22 mouse cellular contexts compared by ENCODE assay signal in the genomic region with DNA sequence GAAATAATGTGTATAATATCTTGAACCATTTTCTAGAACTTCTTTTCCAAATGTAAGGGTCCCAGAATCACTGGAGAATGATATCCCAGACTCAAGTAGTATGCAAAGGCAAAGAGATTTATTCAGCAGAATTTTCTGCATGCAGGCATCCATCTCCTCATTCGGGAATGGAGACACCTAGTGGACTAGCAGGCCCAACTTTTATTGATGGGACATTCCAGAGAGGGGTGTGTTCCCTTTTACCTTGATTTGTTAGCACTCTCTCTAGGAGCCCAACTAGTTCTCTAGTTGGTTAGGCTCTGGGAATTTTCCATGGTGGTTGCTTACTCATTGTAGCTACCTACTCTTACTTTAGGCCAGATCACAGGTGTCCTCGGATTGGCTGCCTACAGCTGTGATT.
DNase-seq lines count a peak whose midpoint lies in the region; ATAC-seq and TF ChIP-seq lines count a peak whose summit lies in the region.
"Had no signal": no experiment of that assay in that cellular context is flagged by ENCODE, and none has a peak within 500 bp of the region (broad histone marks: within the 10 kb centered on the region; RNA-seq: fewer than 3 reads in every experiment).

No protein-coding gene starts in this region.

- no peaks in the 10 kb centered on the region for H3K27me3 ChIP-seq in hindbrain, postnatal 0 days (ENCODE audit: insufficient read depth, low read length)
- no peaks in the 10 kb centered on the region for H3K27me3 ChIP-seq in hindbrain, embryonic 16.5 days (replicated peaks; ENCODE audit: control insufficient read depth, insufficient read depth, low read length)
- H3K27me3 ChIP-seq in liver, postnatal 0 days (ENCODE audit: insufficient read depth, low read length): no peaks in the 10 kb centered on the region
- no peaks in the 10 kb centered on the region for H3K27me3 ChIP-seq in liver, embryonic 11.5 days (replicated peaks; ENCODE audit: control insufficient read depth, insufficient read depth, low read length)
- H3K27me3 ChIP-seq: embryonic facial prominence, embryonic 13.5 days; heart, embryonic 12.5 days; limb, embryonic 15.5 days; midbrain, embryonic 13.5 days had no signal

- no peak for TF ChIP-seq EP300 in liver, postnatal 0 days (IDR thresholded peaks at IDR 0.05; ENCODE audit: low read depth)

- 64% methylated on average over 2 of the region's 2 CpGs for WGBS in hindbrain, postnatal 0 days
- 65% methylated on average over 2 of the region's 2 CpGs for WGBS in hindbrain, embryonic 16.5 days
- 52% methylated on average over 2 of the region's 2 CpGs for WGBS in liver, postnatal 0 days (ENCODE audit: insufficient replicate concordance)
- 44% methylated on average over 2 of the region's 2 CpGs for WGBS in liver, embryonic 11.5 days

- no peaks in the 10 kb centered on the region for H3K9me3 ChIP-seq in hindbrain, postnatal 0 days (ENCODE audit: low read length)
- no peaks in the 10 kb centered on the region for H3K9me3 ChIP-seq in hindbrain, embryonic 16.5 days (ENCODE audit: control insufficient read depth, low read length)
- H3K9me3 ChIP-seq in liver, postnatal 0 days (ENCODE audit: low read length): no peaks in the 10 kb centered on the region
- no peaks in the 10 kb centered on the region for H3K9me3 ChIP-seq in liver, embryonic 11.5 days (ENCODE audit: control insufficient read depth, low read length)
- H3K9me3 ChIP-seq: embryonic facial prominence, embryonic 13.5 days; heart, embryonic 12.5 days; limb, embryonic 15.5 days; midbrain, embryonic 13.5 days had no signal

- H3K4me2 ChIP-seq in hindbrain, postnatal 0 days (ENCODE audit: low read depth, low read length): no peak overlapping the region
- H3K4me2 ChIP-seq in hindbrain, embryonic 16.5 days (ENCODE audit: low read length): no peak overlapping the region
- no peak overlapping the region for H3K4me2 ChIP-seq in liver, postnatal 0 days (ENCODE audit: low read depth, low read length)
- no peak overlapping the region for H3K4me2 ChIP-seq in liver, embryonic 11.5 days
- H3K4me2 ChIP-seq: embryonic facial prominence, embryonic 13.5 days; heart, embryonic 12.5 days; limb, embryonic 15.5 days; midbrain, embryonic 13.5 days had no signal

- no peak for DNase-seq in hindbrain, postnatal 0 days (ENCODE audit: low spot score)
- no peak for DNase-seq in liver, postnatal 0 days
- DNase-seq in liver, embryonic 11.5 days (ENCODE audit: low spot score): no peak
- peak; percentile 54 for DNase-seq in R1 (ENCODE audit: low read depth, low spot score)
- no peak for DNase-seq in heart, adult 18-20 months
- DNase-seq: adrenal gland, adult 8-10 months; cerebellum, adult 18-20 months; cerebellum, postnatal 14 days; heart, postnatal 14 days; kidney, adult 8-10 months; kidney, postnatal 36 days; left cerebral cortex, postnatal 4 days; lung, postnatal 10 days had no signal

- H3K27ac ChIP-seq in hindbrain, postnatal 0 days: no peak overlapping the region
- H3K27ac ChIP-seq in hindbrain, embryonic 16.5 days (ENCODE audit: low read depth, low read length): no peak overlapping the region
- no peak overlapping the region for H3K27ac ChIP-seq in liver, postnatal 0 days (ENCODE audit: low read depth)
- H3K27ac ChIP-seq in liver, embryonic 11.5 days (ENCODE audit: low read depth, low read length): no peak overlapping the region
- H3K27ac ChIP-seq: embryonic facial prominence, embryonic 13.5 days; limb, embryonic 15.5 days; midbrain, embryonic 13.5 days had no signal

- H3K9ac ChIP-seq in hindbrain, postnatal 0 days (replicated peaks; ENCODE audit: low read length): no peak overlapping the region
- no peak overlapping the region for H3K9ac ChIP-seq in hindbrain, embryonic 16.5 days (ENCODE audit: low read depth, low read length)
- H3K9ac ChIP-seq in liver, postnatal 0 days (replicated peaks): no peak overlapping the region
- H3K9ac ChIP-seq in liver, embryonic 11.5 days (ENCODE audit: low read depth, low read length): no peak overlapping the region
- H3K9ac ChIP-seq: embryonic facial prominence, embryonic 13.5 days; heart, embryonic 12.5 days; limb, embryonic 15.5 days; midbrain, embryonic 13.5 days had no signal

- TF ChIP-seq CTCF in hindbrain, postnatal 0 days (IDR thresholded peaks at IDR 0.05; ENCODE audit: low read depth): 0 out of 2 replicates have a peak, but pooled peaks have one; percentile 4
- TF ChIP-seq CTCF in liver, postnatal 0 days (IDR thresholded peaks at IDR 0.05; ENCODE audit: low read depth): 0 out of 2 replicates have a peak, but pooled peaks have one; percentile 3

- H3K4me3 ChIP-seq in hindbrain, postnatal 0 days (ENCODE audit: low read length): no peak overlapping the region
- no peak overlapping the region for H3K4me3 ChIP-seq in hindbrain, embryonic 16.5 days (ENCODE audit: low read length)
- no peak overlapping the region for H3K4me3 ChIP-seq in liver, postnatal 0 days (ENCODE audit: low read depth, low read length)
- no peak overlapping the region for H3K4me3 ChIP-seq in liver, embryonic 11.5 days (ENCODE audit: low read depth, low read length)
- H3K4me3 ChIP-seq: embryonic facial prominence, embryonic 13.5 days; heart, embryonic 12.5 days; limb, embryonic 15.5 days; midbrain, embryonic 13.5 days had no signal

- no peak for ATAC-seq in hindbrain, postnatal 0 days
- ATAC-seq in hindbrain, embryonic 16.5 days: no peak
- no peak for ATAC-seq in liver, postnatal 0 days
- no peak for ATAC-seq in liver, embryonic 11.5 days (replicated peaks; ENCODE audit: low FRiP score)
- ATAC-seq in megakaryocyte-erythroid progenitor cell, adult 5-6 weeks (replicated peaks; ENCODE audit: low FRiP score, low TSS enrichment, poor library complexity, severe bottlenecking): 0 out of 2 replicates have a peak, but pooled peaks have one; percentile 52
- ATAC-seq in CD4-positive, CD25-positive, alpha-beta regulatory T cell, adult 4 months: no peak
- ATAC-seq: activated CD4-positive, CD25-positive, alpha-beta regulatory T cell, adult 4 months; forebrain, embryonic 16.5 days; midbrain, embryonic 13.5 days had no signal

- H3K4me1 ChIP-seq in hindbrain, postnatal 0 days (ENCODE audit: insufficient read depth, low read length): no peaks in the 10 kb centered on the region
- no peaks in the 10 kb centered on the region for H3K4me1 ChIP-seq in hindbrain, embryonic 16.5 days (ENCODE audit: control insufficient read depth, insufficient read depth, low read depth, low read length)
- no peaks in the 10 kb centered on the region for H3K4me1 ChIP-seq in liver, postnatal 0 days (ENCODE audit: insufficient read depth)
- no peaks in the 10 kb centered on the region for H3K4me1 ChIP-seq in liver, embryonic 11.5 days (replicated peaks; ENCODE audit: control insufficient read depth, insufficient read depth, low read length)
- H3K4me1 ChIP-seq: embryonic facial prominence, embryonic 13.5 days; heart, embryonic 12.5 days; limb, embryonic 15.5 days; midbrain, embryonic 13.5 days had no signal

- H3K36me3 ChIP-seq in hindbrain, postnatal 0 days (ENCODE audit: insufficient read depth, low read length): no peaks in the 10 kb centered on the region
- no peaks in the 10 kb centered on the region for H3K36me3 ChIP-seq in hindbrain, embryonic 16.5 days (ENCODE audit: control insufficient read depth, insufficient read depth, low read length)
- H3K36me3 ChIP-seq in liver, postnatal 0 days (replicated peaks; ENCODE audit: insufficient read depth, low read length): no peaks in the 10 kb centered on the region
- no peaks in the 10 kb centered on the region for H3K36me3 ChIP-seq in liver, embryonic 11.5 days (ENCODE audit: control insufficient read depth, insufficient read depth, low read length)
- H3K36me3 ChIP-seq: embryonic facial prominence, embryonic 13.5 days; heart, embryonic 12.5 days; limb, embryonic 15.5 days; midbrain, embryonic 13.5 days had no signal
